Mouse (Mus musculus): ENCODE measurements around the gene Tigd3. TPM values are rescaled to one million over a fixed set of nuclear protein-coding genes. Genes with fewer than 3 reads are reported as not detected.
A peak's percentile ranks its signal among the peaks of the same experiment; 100 is the strongest.

Gene Tigd3
- polyA plus RNA-seq, 1 experiment = 0.94 TPM

DNA sequence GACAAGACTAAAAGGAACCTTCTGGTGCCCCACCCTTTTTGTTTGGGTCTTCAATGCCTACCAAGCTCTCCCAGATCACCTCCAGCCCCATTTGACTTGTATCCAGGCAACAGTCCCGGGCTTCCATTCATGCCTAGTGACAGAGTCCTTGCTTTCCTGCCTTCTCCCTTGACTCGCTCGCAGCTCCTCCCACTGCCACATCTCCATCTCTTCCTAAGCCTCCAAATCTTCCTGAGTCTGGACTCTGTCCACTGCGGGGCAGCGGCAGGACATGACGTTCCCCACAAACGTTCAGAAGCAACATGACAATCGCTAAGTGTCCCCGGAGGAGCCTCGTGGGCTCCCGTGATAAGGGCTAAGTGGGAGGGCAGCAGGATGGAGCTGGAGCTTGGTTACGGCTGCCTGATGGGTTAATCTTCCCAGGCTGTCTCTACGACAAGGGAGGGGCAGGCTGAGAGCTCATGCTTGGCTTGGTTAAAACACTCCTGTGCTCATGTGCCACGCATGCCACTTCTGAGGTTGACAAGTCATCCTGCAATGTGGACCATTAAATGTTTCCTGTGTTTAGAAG, 44.0 kb upstream of the Tigd3 start:
- no peak for TF ChIP-seq CTCF (IDR thresholded peaks at IDR 0.05; ENCODE audit: control insufficient read depth, insufficient read depth, insufficient replicate concordance, low read depth, low read length)
- TF ChIP-seq POLR2A (IDR thresholded peaks at IDR 0.05; ENCODE audit: control insufficient read depth, low read depth, low read length) = peak; percentile 30; the same call in 1 of the 2 replicates
- Histone ChIP-seq H3K4me1 (ENCODE audit: control insufficient read depth, insufficient read depth, low read length) (peaks cover 14% of the 10 kb centered on the region), H3K36me3 (ENCODE audit: control insufficient read depth, insufficient read depth, low read length) (no peaks in the 10 kb centered on the region), H3K27me3 (ENCODE audit: control insufficient read depth, insufficient read depth, low read length) (no peaks in the 10 kb centered on the region), H3K27ac (ENCODE audit: control insufficient read depth, insufficient read depth, low read depth, low read length) (peak overlapping the region; percentile 26; the same call in 1 of the 2 replicates), H3K4me3 (ENCODE audit: control insufficient read depth, low read depth, low read length) (no peak overlapping the region)

- Histone ChIP-seq H3K36me3 (ENCODE audit: control insufficient read depth, insufficient read depth, low read length) (no peaks in the 10 kb centered on the region), H3K4me1 (ENCODE audit: control insufficient read depth, insufficient read depth, low read length) (peaks cover 14% of the 10 kb centered on the region), H3K27me3 (ENCODE audit: control insufficient read depth, insufficient read depth, low read length) (no peaks in the 10 kb centered on the region), H3K27ac (ENCODE audit: control insufficient read depth, insufficient read depth, low read depth, low read length) (peak overlapping the region; percentile 26; the same call in 1 of the 2 replicates), H3K4me3 (ENCODE audit: control insufficient read depth, low read depth, low read length) (peak overlapping the region; percentile 44)
- no peak for TF ChIP-seq CTCF (IDR thresholded peaks at IDR 0.05; ENCODE audit: control insufficient read depth, insufficient read depth, insufficient replicate concordance, low read depth, low read length)
- no peak for TF ChIP-seq POLR2A (IDR thresholded peaks at IDR 0.05; ENCODE audit: control insufficient read depth, low read depth, low read length)
Observed at GRCm38 (mm10) chr19:5937095-5937835, 43.3 kb upstream of the Tigd3 start.

DNA sequence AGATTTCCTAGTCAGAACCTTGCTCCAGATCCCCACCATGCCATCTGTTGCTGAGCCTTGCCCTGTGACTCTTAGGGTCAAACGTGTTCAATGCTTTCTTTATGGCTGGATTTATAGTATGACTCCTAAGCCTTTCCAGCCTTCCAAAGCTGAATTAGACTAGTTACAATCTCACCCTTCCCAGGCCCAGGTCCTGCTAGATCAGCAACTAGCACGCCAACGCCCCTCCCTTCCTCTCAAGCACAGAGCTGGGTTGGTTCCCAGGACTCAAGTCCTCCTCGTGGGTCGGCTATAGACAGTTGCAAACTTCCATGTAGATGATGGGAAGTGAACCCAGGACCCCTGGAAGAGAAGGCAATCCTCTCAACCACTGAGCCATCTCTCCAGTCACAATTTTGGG, 41.7 kb upstream of the Tigd3 start:
- Histone ChIP-seq H3K27ac (ENCODE audit: control insufficient read depth, insufficient read depth, low read depth, low read length) (peak overlapping the region; percentile 33; the same call in 1 of the 2 replicates), H3K4me1 (ENCODE audit: control insufficient read depth, insufficient read depth, low read length) (peaks cover 14% of the 10 kb centered on the region), H3K4me3 (ENCODE audit: control insufficient read depth, low read depth, low read length) (no peak overlapping the region), H3K36me3 (ENCODE audit: control insufficient read depth, insufficient read depth, low read length) (no peaks in the 10 kb centered on the region), H3K27me3 (ENCODE audit: control insufficient read depth, insufficient read depth, low read length) (no peaks in the 10 kb centered on the region)
- TF ChIP-seq POLR2A (IDR thresholded peaks at IDR 0.05; ENCODE audit: control insufficient read depth, low read depth, low read length) = no peak
- no peak for TF ChIP-seq CTCF (IDR thresholded peaks at IDR 0.05; ENCODE audit: control insufficient read depth, insufficient read depth, insufficient replicate concordance, low read depth, low read length)

DNA sequence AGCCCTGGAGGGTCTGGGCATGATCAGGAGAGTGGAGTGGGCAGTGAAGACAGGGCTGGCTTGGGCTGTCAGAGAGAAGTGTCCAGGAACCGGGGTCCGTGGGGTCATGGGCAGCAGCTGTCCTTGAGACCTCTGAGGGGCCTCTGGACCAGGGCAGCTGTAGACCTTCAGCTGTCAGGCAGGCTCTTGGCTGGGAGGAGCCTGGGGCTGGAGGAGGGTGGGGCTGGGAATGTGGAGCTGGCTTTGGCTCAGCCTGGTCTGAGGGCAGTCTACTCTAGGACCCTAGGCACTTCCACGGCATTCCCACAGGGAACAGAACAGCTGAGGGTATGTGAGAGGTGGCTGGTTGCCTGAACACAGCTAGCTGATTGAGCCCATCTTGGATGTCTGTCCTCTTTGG, 41.3 kb upstream of the Tigd3 start:
- peak overlapping the region; percentile 33; the same call in 1 of the 2 replicates for H3K27ac ChIP-seq (ENCODE audit: control insufficient read depth, insufficient read depth, low read depth, low read length)
- H3K4me1 ChIP-seq (ENCODE audit: control insufficient read depth, insufficient read depth, low read length) = peaks cover 14% of the 10 kb centered on the region
- TF ChIP-seq POLR2A (IDR thresholded peaks at IDR 0.05; ENCODE audit: control insufficient read depth, low read depth, low read length) (no peak), CTCF (IDR thresholded peaks at IDR 0.05; ENCODE audit: control insufficient read depth, insufficient read depth, insufficient replicate concordance, low read depth, low read length) (no peak)
- no peaks in the 10 kb centered on the region for H3K27me3 ChIP-seq (ENCODE audit: control insufficient read depth, insufficient read depth, low read length)
- no peak overlapping the region for H3K4me3 ChIP-seq (ENCODE audit: control insufficient read depth, low read depth, low read length)
- no peaks in the 10 kb centered on the region for H3K36me3 ChIP-seq (ENCODE audit: control insufficient read depth, insufficient read depth, low read length)

DNA sequence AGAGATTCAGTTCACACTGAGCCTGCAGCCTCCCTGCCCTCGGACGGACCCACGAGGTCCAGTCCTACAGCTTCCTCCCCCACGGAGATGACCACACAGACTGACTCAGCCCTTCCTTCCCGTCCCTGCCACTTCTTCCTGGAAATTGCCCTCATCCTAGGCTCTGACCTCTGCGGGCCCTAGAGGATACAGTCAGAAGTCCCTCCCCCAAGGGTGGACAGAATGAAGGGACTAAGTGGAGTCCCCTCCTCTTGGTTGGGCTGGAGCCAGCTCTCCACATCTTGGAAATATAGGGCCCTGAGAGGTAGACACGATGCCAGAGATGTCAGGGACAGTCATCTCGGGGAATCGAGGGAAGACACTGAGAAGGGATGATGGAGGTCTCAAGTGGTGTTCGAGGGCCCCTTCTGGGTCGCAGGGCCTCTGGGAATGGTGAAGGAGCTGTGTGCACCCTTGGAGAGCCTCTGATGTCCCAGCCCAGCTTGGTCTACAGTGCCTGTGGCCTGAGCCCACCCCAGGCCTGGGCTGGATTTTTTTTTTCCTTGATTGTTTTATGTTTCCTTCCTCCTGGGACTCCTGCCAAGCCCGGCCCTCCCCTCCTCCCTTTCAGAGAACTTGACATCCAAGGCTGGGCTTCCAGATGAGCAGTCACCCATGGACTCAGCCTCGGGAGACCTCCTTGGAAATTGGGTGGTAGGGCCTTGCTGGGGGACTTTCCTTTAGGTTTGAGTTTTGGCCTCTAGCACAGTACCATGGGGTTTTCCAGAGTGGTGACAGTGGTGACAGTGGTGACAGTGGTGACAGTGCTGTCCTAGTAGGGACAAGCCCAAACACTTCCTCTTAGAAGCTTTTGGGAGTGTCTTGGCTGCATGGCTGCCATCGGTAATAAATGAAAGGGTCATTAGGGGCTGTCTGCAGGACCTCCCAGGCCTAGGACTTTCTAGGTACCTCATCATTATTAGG, 36.0 kb upstream of the Tigd3 start:
- no peak for TF ChIP-seq CTCF (IDR thresholded peaks at IDR 0.05; ENCODE audit: control insufficient read depth, insufficient read depth, insufficient replicate concordance, low read depth, low read length)
- TF ChIP-seq POLR2A (IDR thresholded peaks at IDR 0.05; ENCODE audit: control insufficient read depth, low read depth, low read length) = no peak
- no peaks in the 10 kb centered on the region for H3K36me3 ChIP-seq (ENCODE audit: control insufficient read depth, insufficient read depth, low read length)
- H3K4me1 ChIP-seq (ENCODE audit: control insufficient read depth, insufficient read depth, low read length) = peaks cover 6% of the 10 kb centered on the region
- H3K27me3 ChIP-seq (ENCODE audit: control insufficient read depth, insufficient read depth, low read length) = no peaks in the 10 kb centered on the region
- H3K4me3 ChIP-seq (ENCODE audit: control insufficient read depth, low read depth, low read length) = no peak overlapping the region
- H3K27ac ChIP-seq (ENCODE audit: control insufficient read depth, insufficient read depth, low read depth, low read length) = no peak overlapping the region

- no peak overlapping the region for H3K4me3 ChIP-seq (ENCODE audit: control insufficient read depth, low read depth, low read length)
- no peaks in the 10 kb centered on the region for H3K27me3 ChIP-seq (ENCODE audit: control insufficient read depth, insufficient read depth, low read length)
- H3K4me1 ChIP-seq (ENCODE audit: control insufficient read depth, insufficient read depth, low read length) = peaks cover 14% of the 10 kb centered on the region
- H3K36me3 ChIP-seq (ENCODE audit: control insufficient read depth, insufficient read depth, low read length) = no peaks in the 10 kb centered on the region
- H3K27ac ChIP-seq (ENCODE audit: control insufficient read depth, insufficient read depth, low read depth, low read length) = no peak overlapping the region
- no peak for TF ChIP-seq POLR2A (IDR thresholded peaks at IDR 0.05; ENCODE audit: control insufficient read depth, low read depth, low read length)
- TF ChIP-seq CTCF (IDR thresholded peaks at IDR 0.05; ENCODE audit: control insufficient read depth, insufficient read depth, insufficient replicate concordance, low read depth, low read length) = no peak
Observed at GRCm38 (mm10) chr19:5928546-5928945, 34.6 kb upstream of the Tigd3 start.

- Histone ChIP-seq H3K4me1 (ENCODE audit: control insufficient read depth, insufficient read depth, low read length) (peaks cover 14% of the 10 kb centered on the region), H3K36me3 (ENCODE audit: control insufficient read depth, insufficient read depth, low read length) (no peaks in the 10 kb centered on the region), H3K27me3 (ENCODE audit: control insufficient read depth, insufficient read depth, low read length) (no peaks in the 10 kb centered on the region), H3K27ac (ENCODE audit: control insufficient read depth, insufficient read depth, low read depth, low read length) (no peak overlapping the region), H3K4me3 (ENCODE audit: control insufficient read depth, low read depth, low read length) (no peak overlapping the region)
- TF ChIP-seq CTCF (IDR thresholded peaks at IDR 0.05; ENCODE audit: control insufficient read depth, insufficient read depth, insufficient replicate concordance, low read depth, low read length) (no peak), POLR2A (IDR thresholded peaks at IDR 0.05; ENCODE audit: control insufficient read depth, low read depth, low read length) (no peak)
Observed at GRCm38 (mm10) chr19:5928104-5928503, 34.2 kb upstream of the Tigd3 start.
